Mouse (Mus musculus) layer of hippocampus, postnatal 14 days (tissue): Measurements from ENCODE around the gene Tfdp2. TPM values are rescaled to one million over a fixed set of nuclear protein-coding genes. Genes with fewer than 3 reads are reported as not detected.

Experiments
- DNase-seq, 2 experiments: peaks; one replicate each; pipeline ENCODE4 v3.0.0; 2021 to 2022; ENCODE audit warnings: low spot score in 2 of 2, mixed read lengths in 1 of 2
- total RNA-seq, 2 experiments: library from RNA; stranded (reverse); gene quantifications; 2 replicates each; pipeline ENCODE4 v1.2.3; 2021

The Tfdp2 gene
- total RNA-seq, 2 experiments from 2014 or later: 28.5 to 28.7 TPM

- DNase-seq: no peak
These were observed 27.2 kb downstream of the Tfdp2 start for GRCm38 (mm10) chr9:96223302-96223701.

GRCm38 (mm10) chr9:96228285-96228684, 32.2 kb downstream of the Tfdp2 start:
- DNase-seq: no peak

GRCm38 (mm10) chr9:96230271-96230670, 34.2 kb downstream of the Tfdp2 start:
- no peak for DNase-seq

GRCm38 (mm10) chr9:96235477-96235876, 39.4 kb downstream of the Tfdp2 start:
- DNase-seq: no peak

- DNase-seq: no peak
These were observed 41.3 kb downstream of the Tfdp2 start for GRCm38 (mm10) chr9:96237391-96237790.

DNA sequence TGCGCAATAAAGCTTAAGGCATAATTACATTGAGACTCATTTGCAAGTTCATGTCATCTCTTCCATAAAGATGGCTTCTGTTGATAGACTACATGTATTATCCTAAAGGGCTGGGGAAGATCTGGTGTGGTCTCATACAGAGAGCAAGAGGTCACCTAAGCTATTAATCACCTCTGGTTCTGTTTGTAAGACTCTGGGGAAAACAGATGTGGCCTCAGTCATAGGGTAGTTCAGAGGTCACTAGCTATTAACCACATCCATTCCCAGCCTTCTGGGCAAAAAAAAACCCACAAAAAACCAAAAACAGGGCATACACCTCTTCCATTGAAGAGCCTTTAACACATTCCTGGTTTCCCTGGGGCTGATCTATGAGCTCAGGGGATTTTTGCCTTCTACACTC, 42.2 kb downstream of the Tfdp2 start:
- no peak for DNase-seq

DNA sequence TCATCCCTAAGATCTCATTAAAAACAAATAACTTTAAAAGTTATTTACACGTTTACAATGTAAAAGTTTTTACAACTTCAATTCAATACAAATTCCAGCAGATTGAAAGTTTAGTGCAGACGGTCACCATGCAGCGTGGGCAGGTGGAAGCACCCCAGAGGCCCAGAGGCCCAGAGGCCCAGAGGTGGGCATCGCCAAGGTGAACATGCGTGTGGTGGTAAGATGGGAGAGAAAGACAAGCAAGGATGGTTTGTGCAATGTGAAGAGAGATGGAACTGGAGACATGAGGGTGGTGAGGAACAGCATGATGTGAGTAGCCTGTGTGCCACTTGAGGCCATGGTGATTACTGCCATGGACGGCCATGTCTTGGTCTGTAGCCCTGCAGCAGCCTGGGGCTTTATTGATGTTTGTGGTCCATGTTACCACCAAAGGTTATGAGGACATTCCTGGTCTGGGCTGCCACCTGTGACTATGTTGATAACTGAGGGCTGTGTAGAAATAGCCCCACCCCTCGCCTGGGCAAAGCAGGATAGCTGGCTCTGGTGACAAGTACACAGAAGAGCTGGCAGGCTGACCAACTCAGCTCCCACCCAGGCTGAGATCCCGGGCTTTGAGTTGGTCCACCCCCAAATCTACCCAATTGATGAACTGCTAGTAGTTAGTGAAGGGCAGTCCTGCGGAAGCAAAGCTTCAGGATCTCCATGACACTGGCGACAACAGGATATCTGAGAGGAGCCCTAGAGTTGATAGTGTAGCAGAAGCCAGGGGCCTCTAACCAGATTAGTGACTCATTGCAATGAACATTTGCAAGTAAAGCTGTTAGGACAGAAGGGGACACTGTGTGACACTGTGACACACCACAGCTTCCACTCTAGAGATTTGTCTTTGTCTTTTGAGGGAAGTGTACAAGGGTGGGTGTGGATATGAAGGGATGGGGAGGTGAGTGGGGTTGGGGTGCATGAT, 45.3 kb downstream of the Tfdp2 start:
- no peak for DNase-seq

- DNase-seq: no peak
These were observed 47.8 kb downstream of the Tfdp2 start for GRCm38 (mm10) chr9:96243915-96244314.

- DNase-seq: no peak
These were observed 58.7 kb downstream of the Tfdp2 start for GRCm38 (mm10) chr9:96254812-96255211.

DNA sequence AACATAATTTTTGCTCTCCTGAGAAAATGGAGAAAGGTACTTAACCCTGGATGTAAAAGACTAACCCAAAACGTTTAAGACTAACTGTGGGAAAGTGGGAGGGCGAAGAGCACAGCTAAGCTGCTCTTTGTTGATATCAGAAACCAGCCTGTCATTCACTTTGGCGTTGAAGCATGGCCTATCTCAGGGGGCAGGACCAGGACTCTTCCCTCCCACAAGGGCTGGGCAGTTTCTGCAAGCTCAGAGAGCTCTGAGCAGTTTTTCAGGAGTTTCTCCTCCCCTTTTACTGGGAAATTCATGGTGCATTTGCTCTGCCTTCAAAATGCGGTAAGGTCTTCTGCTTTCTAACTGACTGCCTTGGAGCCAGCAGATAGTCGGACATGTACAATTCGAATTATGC, 62.4 kb downstream of the Tfdp2 start:
- DNase-seq: no peak

GRCm38 (mm10) chr9:96259017-96259512, 63.0 kb downstream of the Tfdp2 start:
- DNase-seq: peak in 1 of 2 experiments; percentile 2

- peak; percentile 9 to 34 for DNase-seq
These were observed 63.9 kb downstream of the Tfdp2 start for GRCm38 (mm10) chr9:96259753-96260520.

GRCm38 (mm10) chr9:96261101-96261500, 65.0 kb downstream of the Tfdp2 start:
- no peak for DNase-seq

DNA sequence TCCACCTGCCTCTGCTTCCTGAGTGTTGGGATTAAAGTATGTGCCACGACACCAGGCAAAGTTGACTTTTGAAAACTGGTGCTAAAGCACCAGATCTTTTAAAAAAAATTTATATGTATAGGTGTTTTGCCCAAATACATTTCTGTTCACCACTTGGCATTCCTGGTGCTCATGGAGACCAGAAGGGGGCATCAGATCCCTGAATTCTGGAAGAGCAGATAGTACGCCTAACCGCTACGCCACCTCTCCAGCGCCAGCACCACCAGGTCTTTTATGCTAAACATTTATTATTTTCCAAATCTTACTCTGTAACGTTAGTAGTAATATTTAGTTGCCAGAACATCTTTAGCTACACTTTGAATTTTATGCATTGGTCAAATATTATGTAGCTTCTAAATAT, 65.9 kb downstream of the Tfdp2 start:
- no peak for DNase-seq

DNA sequence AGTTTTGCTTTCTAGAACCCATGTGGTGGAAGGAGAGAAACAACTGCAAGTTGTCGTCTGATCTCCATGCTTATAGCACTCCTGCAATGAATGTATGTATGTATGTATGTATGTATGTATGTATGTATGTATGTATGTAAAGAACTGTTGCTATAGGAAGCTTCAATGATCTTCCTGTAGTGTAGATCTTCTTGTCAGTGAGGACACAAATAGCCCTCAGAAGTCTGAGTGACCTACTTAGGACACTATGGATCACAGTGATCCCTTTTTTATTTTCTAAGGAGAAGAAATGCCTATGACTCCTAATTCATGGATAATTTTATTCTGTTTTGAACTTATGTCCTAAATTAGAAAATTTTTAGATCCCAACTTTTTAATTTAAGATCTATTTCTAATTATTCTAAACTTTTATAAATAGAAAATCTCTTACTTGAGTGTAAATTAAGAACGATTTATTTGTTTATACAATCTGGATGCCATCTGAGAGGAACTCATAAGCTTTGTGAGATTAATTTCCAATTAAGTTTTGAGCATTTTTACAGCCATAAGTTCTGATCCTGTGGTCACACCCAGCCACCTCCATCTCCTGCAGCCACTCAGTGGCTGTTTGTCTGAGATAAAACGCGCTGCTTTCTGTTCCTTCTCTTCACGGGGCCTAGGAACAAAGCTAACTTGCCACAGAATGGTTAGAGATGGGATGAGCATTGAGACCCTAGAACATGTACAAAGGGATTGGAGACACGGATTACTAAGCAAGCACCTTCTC, 70.9 kb downstream of the Tfdp2 start:
- DNase-seq: no peak

DNA sequence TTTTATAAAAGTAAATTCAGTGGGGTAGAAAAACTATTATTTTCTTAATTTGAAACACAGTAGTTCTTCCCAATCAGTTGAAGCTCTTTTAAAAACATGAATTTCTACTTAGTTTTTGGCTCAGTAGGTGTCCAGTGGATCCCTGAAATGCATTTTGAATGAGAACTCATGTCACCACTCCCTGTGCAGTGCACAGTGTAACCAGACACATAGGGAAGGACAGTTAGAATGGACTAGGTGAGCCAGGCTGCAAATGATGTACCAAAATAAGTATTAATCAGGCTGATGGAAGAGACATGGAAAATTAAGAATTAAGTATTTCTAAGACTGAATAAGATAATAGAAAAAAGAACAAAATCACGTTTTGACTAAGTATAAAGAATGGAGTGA, 71.5 kb downstream of the Tfdp2 start:
- DNase-seq: no peak

DNA sequence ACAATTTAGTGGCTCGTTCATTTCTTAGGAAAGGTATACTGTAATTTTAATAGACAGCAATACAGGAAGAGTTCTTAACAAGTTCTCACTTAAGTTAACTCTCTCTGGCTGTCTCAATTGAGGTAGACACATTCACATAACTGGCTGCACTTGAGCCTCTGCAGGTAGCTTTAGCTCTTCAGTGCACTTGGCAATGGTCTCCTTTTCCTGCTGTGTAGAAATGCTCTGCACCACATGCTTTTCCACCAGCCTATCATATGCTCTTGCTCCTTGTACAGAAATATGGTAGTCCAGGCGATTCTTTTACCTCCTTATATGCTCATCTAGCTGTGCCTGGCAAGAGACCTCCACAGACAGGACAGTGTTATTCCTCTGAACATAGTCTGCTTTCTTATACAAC, 73.7 kb downstream of the Tfdp2 start:
- DNase-seq: no peak

DNA sequence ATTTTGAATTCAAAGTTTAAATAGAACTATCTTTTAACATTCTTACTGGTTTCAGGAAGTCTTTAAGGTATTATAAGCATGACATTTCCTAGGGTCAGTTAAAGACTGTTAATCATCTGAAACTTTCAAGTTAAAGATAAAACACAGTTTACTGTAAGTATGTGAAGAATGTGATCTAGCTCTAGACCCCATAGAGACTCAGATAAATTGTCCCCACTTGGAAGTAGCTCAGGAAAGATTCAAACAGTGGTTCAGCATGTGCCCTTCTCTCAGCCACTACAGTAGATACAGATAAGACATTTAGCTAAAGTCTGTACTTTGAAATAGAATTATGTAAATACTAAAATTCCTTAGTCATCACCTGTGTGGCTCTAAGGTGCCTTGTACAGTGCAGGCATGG, 79.5 kb downstream of the Tfdp2 start:
- DNase-seq: no peak

DNA sequence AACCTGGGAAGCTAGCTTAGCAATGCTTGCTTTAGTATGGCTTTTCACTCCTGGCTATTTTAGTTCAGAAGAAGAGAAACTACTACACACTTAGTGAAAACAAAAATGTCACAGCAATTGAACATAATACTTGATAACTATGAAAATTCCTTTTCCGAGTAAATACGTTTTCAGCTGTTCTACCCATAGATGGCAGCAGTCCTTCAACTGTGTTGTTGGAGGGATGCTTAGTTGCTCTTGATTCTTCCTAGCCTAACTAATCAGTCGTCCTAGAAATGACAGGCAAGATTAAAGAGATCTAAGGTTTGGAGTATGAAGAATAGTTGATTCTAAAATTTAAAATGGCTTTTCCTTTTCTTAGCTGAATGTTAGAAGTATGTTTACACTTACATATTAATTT, 85.4 kb downstream of the Tfdp2 start:
- peak in 1 of 2 experiments; percentile 10 for DNase-seq

DNA sequence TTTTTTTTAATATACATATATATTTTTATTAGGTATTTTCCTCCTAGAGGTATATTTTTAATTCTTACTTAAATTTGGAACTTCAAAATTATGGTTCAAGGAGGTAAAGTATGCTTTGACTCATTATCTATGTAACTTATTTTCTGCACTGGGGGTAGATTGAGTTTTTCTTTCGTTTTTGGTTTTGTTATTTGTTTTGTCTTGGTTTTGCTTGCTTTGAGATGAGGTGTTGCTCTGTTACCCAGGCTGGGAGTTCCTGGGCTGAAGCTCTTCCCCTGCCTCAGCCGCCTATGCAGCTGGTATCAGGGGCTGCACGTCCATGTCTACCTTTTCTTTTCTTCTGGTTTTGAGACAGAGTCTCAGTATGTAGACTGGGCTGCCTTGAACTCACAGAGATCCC, 86.0 kb downstream of the Tfdp2 start:
- no peak for DNase-seq

GRCm38 (mm10) chr9:96284916-96285315, 88.8 kb downstream of the Tfdp2 start:
- peak in 1 of 2 experiments; percentile 18 for DNase-seq
